Mouse (Mus musculus): ENCODE results near the gene Cntfr.
"Not testable (repeated sequence)": the region's sequence is repeated elsewhere in the genome, so short reads cannot be mapped to it uniquely, and the experiment has no call there.

Cntfr gene

DNA sequence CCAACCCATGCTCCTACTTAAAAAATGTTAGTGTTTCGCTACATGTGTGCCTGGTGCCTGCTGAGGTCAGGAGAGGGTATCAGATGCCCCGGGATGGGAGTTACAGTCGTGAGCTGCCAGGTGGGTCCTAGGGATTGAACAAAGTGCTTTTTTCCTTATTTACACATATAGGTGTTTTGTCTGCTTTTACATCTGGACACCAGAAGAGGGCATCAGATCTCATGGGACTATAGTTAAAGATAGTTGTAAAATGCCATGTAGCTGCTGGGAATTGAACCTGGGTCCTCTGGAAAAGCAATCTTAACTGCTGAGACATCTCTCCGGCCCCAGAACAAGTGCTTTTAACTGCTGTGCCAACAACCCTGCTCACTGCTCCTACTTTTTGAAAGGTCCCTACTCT, 13.3 kb upstream of the Cntfr start:
- DNase-seq (ENCODE audit: low read depth, low spot score), result no peak

DNA sequence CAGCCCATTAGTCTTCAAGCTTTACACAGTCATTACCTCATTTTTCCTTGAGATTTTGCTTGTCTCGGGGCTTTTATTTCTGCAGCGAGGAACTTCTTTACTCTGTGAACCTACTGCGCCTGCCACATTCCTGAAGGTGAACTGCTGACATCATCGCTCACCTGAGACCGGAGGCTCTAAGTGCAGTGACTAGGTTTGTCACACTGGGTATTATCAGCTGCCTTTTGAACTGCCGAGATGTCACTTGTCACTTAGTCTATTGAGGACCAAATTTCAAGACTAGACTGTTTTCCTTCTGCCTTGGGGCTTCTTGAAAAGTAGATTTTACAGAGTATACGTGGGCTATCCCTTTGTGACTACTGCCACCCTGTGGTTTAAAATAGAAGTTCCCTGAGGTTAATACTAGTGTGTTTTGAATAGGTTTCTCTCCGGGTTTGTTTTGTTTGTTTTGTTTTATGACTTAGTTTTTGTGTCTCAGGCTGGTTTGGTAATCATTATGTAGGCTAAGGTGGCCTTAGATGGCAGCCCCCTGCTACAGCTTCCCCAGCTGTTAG, 11.4 kb upstream of the Cntfr start:
- no peak for DNase-seq (ENCODE audit: low read depth, low spot score)

DNA sequence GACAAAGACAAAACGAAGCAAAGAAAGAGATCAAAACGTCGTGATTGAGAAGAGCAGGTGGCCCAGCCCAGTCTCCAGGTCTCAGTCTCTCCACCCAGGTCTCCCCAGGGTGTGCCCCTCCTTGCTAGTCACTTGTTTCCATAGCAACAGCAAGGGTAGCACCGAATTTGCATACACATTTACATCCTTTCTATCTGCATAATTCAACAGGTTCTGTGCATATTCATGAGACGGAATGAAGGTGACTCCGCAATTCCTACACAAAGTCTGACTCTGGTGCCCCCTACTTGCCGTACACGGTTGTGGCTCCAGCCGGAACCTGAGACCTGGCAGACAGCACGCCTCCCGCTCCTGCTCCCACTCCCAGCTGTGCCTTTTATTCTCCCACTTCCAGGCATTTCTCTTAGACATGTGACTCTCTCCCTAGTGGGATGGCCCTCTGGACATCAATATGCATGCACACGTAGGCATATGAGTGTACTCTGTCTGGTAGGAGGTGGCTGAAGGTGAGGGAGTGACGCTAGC, 10.2 kb upstream of the Cntfr start:
- DNase-seq (ENCODE audit: low read depth, low spot score), result no peak

DNA sequence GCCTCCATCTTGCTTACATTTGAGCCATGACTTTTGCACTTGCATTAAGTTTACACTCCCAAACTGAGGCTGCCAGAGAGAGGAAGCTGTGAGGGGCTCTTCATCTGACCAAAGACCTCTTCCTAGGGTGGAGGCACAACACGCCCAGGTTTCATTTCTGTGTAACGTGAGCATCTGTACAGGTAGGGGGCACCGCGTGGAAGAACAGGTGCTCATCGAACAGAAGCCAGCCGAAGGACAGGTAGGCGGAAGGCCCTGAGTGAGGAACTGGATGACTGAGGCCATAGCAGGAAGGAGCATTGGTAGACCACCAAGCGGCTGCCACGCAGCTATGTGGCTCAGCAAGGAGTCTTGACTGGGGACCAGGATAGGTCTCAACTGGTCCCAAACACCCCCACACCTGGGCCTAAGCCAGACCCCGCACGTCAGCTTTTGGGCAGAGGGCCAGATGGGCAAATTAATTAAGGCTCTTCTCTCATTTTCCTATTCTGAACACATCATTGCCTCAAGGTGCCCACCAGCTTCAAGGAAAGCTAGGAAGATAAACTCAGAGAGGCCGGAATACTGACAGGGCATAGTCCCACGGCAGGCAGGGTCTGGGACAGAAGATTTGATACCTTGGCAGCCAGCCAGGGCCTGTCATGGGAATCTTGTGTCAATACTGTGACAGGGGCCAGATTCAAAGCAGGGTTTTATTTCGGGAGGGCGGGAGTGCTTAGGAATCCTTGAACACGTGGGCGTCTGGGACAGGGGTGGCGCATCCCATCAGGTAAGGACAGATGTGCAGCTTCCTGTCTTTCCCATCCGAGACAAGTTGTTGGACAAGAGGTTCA, 9.2 kb upstream of the Cntfr start:
- no peak for DNase-seq (ENCODE audit: low read depth, low spot score)

DNA sequence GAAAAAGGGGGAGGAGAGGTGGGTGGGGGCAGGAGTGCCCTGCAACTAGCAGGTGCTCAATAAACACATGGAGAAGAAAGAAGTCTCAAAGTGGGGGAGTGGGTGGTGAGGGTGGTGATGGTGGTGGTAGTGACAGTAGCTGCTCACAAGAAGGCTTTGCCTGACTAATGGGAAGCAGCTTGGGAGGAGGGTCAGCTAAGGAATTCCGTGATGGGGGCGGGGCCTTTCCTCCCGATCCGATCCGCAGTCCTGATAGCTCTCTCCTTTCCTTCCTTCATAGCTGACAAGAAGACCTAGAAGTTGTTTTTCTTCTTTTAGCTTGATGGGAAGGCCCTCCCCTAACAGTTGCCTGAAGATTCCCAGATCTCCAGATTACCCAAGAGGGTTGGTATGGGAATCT, 7.8 kb upstream of the Cntfr start:
- no peak for DNase-seq (ENCODE audit: low read depth, low spot score)

DNA sequence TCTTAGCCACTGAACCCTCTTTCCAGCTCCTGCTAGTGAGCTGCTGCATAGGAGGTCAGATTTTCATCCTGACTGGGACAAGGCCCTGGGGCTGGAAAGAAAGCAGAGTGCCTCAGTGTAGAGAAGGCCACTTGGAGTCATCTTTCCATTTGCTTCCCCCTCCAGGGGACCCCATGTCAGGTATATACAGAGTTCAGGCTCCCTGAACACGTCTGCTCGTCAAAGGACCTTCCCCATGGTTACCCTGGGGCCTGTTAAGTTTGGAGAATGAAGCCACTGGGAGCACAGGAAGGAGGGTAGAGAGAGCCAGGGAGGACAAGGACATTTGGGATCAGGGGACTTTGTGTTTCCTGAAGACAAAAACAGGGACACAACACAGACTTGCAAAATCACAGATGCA, 5.3 kb upstream of the Cntfr start:
- not testable (repeated sequence) for DNase-seq (ENCODE audit: low read depth, low spot score)

DNA sequence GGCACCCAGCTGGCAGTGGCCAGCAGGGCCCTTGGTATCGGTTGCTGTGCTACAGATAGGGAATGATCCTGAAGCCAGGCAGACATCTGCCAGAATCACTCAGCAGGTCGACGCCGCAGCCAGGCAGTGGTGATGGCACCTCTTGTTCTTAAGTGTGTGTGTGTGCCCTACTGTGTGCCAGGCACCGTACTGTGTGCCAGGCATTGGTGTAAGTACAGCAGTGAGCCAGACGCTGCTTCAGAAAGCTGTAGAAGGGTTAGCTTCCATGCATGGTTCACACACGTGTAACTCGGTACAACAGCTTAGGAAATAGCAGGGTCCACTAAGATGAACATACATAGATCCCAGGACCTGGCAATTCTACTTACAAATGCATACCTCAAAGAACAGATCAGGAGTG, 3.3 kb upstream of the Cntfr start:
- DNase-seq (ENCODE audit: low read depth, low spot score), result not testable (repeated sequence)

DNA sequence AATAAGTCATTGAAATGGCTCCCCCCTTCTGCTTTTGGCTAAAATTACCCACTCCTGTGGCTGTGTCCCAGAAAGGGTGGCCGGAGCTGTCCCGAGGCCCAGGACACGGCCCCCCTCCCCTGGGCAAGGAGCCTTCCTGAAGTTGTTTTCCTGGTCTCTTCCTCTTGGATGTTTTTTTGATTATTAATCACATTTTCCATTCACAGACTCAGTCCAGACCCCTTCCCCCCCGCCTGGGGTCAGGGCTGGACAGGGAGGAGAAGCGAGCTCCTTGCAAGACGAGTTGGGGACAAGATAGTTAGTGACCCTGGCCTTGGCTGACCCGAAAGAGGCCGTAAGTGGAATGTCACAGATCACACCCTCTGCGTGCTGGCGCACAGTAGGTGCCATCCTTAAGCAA, 2.9 kb upstream of the Cntfr start, which contains the start of gene Il11ra1:
Il11ra1 (plus strand) TSS at position 207 of the 400 bp plus-strand sequence.
- not testable (repeated sequence) for DNase-seq (ENCODE audit: low read depth, low spot score)

DNA sequence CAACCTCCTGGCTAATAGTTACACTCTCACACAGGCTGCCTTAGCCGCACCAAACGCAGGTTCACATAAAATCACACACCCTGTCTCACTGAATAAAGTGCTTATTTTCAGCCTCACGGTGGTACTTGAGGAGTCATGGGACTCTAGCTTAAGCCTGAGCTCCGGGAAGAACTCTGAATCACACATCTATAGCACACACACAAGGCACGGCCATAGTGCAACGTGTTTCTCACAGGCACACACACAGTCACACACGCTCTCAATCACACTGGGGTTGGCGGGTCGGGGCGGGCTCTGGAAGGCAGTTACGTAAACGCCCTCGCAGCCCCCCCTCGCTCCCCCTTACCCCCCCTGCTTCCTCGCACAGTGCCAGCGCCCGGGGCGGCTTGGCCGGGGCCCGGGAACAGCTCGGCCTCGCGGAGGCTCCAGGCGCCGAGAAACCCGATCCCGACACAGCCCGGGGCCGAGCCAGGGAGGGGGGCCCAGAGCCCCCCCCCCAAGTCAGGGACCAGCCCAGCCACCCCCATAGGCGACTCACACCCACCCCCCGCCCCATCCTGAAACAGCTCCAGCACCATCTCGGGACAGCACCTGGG, 1.6 kb upstream of the Cntfr start:
- DNase-seq (ENCODE audit: low read depth, low spot score), result not testable (repeated sequence)

DNA sequence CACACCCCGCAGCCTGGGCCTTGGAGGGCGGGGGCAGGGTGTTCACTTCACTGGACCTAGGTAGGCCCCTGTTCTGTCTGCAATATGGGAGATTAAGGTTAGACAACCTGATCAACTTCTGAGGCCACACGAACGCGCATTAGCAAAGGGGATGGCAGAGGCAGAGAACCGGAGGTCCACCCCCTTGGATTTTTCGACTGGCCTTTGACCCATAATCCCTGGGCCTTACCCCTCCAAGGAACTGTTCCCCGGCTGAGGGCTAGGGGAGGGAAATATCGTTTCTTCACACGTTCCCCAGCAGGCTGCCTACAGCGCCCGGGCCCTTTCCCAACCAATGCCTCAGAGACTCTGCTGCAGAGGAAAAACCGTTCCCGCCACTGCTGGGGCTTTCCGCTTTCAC, 437 bp downstream of the Cntfr start:
- not testable (repeated sequence) for DNase-seq (ENCODE audit: low read depth, low spot score)

DNA sequence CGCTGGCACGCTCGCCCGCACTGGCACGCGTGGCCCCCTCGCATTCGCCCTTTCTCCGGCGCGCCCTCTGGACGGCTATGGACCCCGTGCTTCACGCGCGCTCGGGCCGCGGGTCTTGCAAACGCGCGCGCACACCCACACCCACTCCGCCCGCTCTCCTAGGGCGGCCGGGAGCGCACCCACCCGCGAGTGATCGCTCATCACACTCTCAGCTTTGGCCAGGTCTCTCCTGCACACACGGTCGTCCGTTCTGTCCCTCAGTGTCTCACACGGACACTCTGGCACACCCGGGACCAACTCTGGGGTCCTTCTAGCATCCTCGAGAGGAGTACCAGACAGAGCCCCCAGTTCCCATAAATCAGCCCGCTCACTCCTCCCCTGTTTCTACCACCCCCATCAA, 1.1 kb downstream of the Cntfr start:
- not testable (repeated sequence) for DNase-seq (ENCODE audit: low read depth, low spot score)

DNA sequence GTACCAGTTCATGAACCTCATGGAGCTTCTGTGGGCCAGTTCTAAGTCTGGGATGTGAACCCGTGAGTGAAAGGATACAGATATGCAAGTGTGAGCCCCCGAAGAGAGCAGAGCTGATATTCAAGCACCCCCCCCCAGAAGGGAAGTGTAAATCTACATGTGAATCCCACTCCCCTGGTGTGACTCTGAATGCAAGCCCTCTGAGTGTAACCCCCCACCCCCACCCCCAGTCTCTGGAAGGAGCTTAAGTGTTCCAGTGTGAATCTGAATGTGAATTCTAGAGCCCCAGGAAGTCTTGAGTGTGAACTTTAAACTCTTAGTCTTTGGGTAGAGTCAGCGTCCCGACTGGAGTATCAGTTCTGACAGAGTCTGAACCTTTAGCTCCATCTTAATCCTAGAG, 3.4 kb downstream of the Cntfr start:
- not testable (repeated sequence) for DNase-seq (ENCODE audit: low read depth, low spot score)

DNA sequence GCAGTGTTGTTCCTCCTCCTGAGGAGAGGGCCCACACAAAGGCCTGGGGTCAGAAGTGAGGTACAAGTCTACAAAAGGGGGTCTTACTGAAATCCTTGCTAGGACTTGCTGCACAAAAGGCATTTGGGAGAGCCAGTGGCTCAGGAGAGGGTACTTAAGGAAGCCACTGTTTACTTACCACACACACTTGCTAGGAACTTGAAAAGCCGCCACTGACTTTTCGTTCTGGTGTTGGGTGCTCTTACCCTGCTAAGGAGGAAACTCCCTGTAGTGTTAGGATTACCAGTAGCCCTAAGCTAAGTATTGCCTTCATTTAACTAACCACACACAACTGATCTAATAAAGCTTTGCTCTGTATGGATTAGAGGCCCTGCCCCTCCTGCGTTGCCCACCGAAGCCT, 6.9 kb downstream of the Cntfr start:
- not testable (repeated sequence) for DNase-seq (ENCODE audit: low read depth, low spot score)

DNA sequence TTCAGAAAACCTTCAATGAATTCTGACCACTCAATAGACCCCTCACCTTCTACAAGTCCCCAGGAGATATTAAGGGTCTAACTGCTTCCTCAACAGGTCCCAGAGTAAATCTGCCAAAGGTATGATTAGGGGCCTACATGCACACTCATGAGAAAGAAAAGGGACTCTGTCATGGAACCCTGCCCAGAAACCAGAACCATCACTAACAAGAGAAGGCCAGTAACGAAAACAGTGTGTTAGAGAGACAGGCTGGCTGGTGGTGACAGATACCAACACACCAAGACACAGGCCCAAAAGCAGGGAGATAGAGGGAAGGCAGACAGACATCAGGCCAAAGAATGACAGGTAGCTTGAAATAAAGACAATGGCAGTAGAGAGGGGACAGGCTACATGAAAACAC, 8.3 kb downstream of the Cntfr start:
- DNase-seq (ENCODE audit: low read depth, low spot score), result not testable (repeated sequence)

DNA sequence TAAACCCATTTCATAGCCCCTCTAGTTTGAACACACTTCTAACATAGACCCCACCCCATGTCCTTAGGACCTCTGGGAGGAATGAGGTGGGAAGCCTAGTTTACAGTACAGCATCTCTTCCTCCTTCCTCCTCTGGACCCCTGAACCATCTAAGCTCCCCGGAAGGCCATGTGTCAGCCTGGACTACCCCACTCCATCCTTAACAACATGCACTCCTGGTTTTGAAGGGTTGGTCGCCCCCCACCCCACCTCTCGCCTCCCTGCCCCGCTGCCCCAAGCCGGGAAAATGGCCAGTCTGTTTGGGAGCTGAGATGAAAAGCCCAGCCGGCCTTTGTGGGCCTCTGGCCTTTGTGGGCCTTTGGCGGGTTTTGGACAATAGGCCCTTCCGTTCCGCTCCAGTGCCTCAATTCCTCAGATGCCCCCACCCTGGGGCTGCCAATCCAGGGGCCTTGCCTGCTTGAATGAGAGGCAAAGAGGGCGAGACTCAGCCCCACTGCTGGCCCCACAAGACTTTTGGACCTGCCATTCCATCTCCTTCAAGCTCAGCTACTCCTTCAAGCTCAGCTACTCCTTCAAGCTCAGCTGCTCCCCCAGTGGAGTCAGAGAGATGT, 10.9 kb downstream of the Cntfr start:
- not testable (repeated sequence) for DNase-seq (ENCODE audit: low read depth, low spot score)

DNA sequence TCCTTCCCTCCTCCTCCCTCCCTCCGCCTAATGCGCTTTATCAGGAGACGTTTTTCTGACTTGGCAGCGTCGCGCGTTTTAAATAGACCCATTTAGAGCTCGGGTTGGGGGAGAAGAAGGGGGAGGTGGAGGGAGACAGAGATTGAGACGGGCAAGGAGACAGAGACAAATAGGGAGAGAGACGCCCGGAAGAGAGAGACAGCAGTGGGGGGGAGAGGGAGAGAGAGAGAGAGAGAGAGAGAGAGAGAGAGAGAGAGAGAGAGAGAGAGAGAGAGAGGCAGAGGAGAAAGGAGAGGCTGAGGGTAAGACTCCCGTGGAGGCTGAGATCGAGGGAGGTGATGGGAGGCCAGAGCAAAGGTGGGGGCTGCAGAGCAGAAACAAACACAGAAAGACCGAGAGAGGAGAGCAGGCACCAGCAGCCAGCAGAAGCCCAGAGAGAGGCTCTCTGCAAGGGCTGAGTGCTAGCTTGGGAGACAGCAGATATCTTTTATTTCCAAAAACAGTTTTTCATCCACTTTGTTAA, 11.9 kb downstream of the Cntfr start:
- not testable (repeated sequence) for DNase-seq (ENCODE audit: low read depth, low spot score)

DNA sequence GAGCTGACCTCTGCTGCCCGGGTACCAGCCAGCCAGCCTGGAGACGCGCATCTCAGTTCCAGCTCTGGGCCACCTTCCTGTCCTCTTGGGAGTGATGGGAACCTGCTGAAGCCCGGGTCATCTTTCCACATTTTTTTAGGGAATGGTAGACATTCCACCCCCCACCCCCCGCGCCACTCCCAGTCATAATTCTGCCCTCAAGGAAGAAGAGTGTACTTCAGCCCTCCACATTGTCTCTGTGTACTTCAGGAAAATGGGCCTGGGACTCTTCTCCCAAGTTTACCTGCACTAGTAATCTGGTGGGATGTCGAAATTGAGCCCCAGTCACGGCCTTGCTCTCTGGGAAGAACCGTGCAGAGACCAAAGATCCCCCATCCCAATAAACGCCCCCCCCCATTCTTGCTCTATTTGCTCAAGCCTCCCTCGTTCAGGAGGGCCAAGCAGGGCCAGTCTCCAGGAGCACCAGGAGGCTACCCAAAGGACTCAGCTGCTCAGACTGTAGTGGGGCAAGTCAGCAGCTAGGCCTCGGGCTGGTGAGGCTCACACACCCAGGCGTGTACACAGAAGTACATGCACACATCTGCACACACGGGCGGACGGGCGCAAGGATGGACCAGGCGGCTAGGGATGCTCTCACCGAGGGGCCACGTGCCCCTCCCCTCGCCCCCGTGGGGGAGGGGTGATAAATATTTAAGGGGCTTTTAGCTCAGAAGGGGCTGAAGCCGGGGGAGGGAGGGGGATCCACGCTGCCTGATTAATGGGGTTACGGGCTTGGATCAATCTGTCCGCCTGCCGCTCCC, 12.6 kb downstream of the Cntfr start:
- DNase-seq (ENCODE audit: low read depth, low spot score), result not testable (repeated sequence)

DNA sequence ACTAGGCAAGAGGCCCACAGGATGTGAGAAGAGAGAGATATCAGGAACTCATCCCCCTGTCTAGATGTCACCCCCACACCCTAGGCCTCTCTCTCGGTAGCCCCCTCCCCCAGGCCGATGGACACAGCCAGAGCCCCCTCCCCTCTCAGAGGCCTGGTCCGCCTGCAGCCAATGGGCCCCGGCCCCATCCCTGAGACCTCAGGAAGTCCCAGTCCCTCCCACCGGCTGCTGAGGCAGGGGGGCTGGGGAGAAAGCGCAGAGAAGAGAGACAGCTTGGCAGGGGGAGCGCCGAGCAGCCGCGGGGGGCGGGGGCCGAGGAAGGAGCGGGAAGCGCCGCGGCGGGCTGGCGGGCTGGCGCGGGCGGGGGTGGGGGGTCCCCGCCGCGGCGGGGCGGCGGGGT, 13.6 kb downstream of the Cntfr start:
- DNase-seq (ENCODE audit: low read depth, low spot score), result not testable (repeated sequence)

DNA sequence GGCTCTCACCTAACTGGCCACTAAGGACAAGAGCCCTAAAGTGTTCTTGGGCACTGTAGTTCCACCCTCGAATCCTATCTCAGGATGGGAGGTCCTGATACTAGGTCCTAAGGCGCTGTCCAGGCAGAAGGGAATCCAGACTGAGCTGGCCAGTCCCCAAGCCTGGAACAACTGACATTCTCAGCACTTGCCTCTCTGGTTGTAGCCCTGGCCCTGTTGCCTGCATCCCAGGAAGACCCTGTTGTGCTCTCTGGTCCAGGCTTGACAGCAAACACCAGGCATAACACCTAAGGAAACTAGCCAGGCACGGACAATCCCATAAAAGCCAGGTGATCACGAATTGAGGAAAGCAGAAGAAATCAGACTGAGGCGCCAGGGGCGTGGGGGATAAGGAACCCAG, 14.1 kb downstream of the Cntfr start:
- no peak for DNase-seq (ENCODE audit: low read depth, low spot score)

DNA sequence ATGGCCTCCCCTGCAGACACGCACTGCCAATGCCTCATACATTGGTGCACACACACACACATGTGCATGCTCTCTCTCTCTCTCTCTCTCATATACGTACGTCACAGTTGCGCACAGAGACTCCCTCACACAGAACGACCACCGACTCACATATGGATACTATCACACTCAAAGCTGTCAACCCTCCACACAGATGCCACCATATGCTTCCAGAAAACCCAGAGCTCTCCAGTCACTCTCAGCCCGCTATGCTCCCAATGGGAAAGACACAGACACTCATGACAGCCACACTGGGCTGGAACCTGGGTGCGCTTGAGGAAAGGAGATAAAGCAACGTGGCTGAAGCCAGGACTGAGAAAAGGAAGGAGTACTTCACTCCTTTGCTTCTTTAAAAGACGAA, 14.9 kb downstream of the Cntfr start:
- DNase-seq (ENCODE audit: low read depth, low spot score), result no peak

DNA sequence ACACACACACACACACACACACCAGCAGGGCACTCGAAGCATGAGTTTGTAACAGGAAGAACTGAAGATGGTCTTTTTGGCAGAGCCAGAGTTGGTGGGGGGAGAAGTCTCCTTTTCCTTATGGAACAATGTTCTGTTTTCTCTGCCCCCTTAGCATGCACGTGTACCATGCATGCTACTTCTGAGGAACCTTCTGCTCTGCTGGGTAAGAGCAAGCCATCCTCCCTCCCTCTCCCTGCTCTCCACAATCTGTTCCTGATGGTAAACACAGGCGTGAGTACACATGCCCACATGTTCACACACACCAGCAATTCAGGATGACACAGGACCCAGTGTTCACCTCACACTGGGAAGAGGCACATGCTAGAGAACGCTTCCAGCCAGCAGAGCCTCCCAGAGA, 15.7 kb downstream of the Cntfr start:
- no peak for DNase-seq (ENCODE audit: low read depth, low spot score)

Data from retina, postnatal 7 days (tissue).